In the genomic region with DNA sequence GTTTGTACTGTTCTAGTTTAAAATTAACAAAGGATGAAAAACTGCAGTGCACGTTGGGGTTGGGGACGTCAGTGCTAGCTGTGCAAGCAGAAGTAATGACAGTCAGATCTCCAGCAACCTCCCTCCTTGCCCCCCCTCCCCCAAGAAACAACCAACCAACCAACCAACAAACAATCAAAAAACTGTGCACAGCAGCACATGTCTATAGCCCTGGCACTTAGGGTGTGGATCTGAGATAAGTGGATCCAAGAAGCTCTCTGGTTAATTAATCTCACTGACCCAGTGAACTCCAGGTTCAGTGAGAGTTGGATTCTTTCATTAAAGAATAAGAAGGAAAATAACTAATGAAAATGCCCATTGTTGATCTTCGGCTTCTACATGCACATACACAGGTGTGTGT, we compare ENCODE assay signal across 26 mouse cellular contexts. TPM values are rescaled to one million over a fixed set of nuclear protein-coding genes. Genes with fewer than 3 reads are reported as not detected.
DNase-seq lines count a peak whose midpoint lies in the region; ATAC-seq lines count a peak whose summit lies in the region.
"Had no signal": no experiment of that assay in that cellular context is flagged by ENCODE, and none has a peak within 500 bp of the region (broad histone marks: within the 10 kb centered on the region; RNA-seq: fewer than 3 reads in every experiment).

No protein-coding gene starts in this region.

- no peaks in the 10 kb centered on the region for H3K27me3 ChIP-seq in liver, embryonic 12.5 days (replicated peaks)
- no peaks in the 10 kb centered on the region for H3K27me3 ChIP-seq in neural tube, embryonic 14.5 days (ENCODE audit: control insufficient read depth, insufficient read depth, low read length)
- H3K27me3 ChIP-seq: embryonic facial prominence, embryonic 13.5 days; forebrain, embryonic 12.5 days; forebrain, embryonic 15.5 days; heart, embryonic 12.5 days; heart, embryonic 15.5 days had no signal

- H3K4me2 ChIP-seq in liver, embryonic 12.5 days: no peak overlapping the region
- no peak overlapping the region for H3K4me2 ChIP-seq in neural tube, embryonic 14.5 days (ENCODE audit: low read depth, low read length)
- H3K4me2 ChIP-seq: embryonic facial prominence, embryonic 13.5 days; forebrain, embryonic 12.5 days; forebrain, embryonic 15.5 days; heart, embryonic 12.5 days; heart, embryonic 15.5 days; hindbrain, embryonic 14.5 days had no signal

- no peaks in the 10 kb centered on the region for H3K9me3 ChIP-seq in liver, embryonic 12.5 days (replicated peaks)
- no peaks in the 10 kb centered on the region for H3K9me3 ChIP-seq in neural tube, embryonic 14.5 days (ENCODE audit: control insufficient read depth, low read length)
- H3K9me3 ChIP-seq: embryonic facial prominence, embryonic 10.5 days; embryonic facial prominence, embryonic 13.5 days; forebrain, embryonic 12.5 days; forebrain, embryonic 15.5 days; heart, embryonic 15.5 days had no signal

- intact Hi-C loops in heart, postnatal 14 days (cut with DNase I): no loop called here

- no peak overlapping the region for H3K9ac ChIP-seq in liver, embryonic 12.5 days
- no peak overlapping the region for H3K9ac ChIP-seq in neural tube, embryonic 14.5 days (replicated peaks; ENCODE audit: low read depth, low read length)
- H3K9ac ChIP-seq: embryonic facial prominence, embryonic 13.5 days; forebrain, embryonic 12.5 days; forebrain, embryonic 15.5 days; heart, embryonic 12.5 days; heart, embryonic 15.5 days; hindbrain, embryonic 14.5 days had no signal

- no peaks in the 10 kb centered on the region for H3K36me3 ChIP-seq in liver, embryonic 12.5 days
- H3K36me3 ChIP-seq in neural tube, embryonic 14.5 days (ENCODE audit: control insufficient read depth, insufficient read depth, low read length): no peaks in the 10 kb centered on the region
- H3K36me3 ChIP-seq: embryonic facial prominence, embryonic 10.5 days; embryonic facial prominence, embryonic 13.5 days; forebrain, embryonic 12.5 days; forebrain, embryonic 15.5 days; heart, embryonic 12.5 days; heart, embryonic 15.5 days had no signal

- 62% methylated on average over 3 of the region's 3 CpGs for WGBS in liver, embryonic 12.5 days (ENCODE audit: insufficient replicate concordance)
- WGBS in neural tube, embryonic 14.5 days: 56% methylated on average over 3 of the region's 3 CpGs

- no peaks in the 10 kb centered on the region for H3K4me1 ChIP-seq in liver, embryonic 12.5 days
- no peaks in the 10 kb centered on the region for H3K4me1 ChIP-seq in neural tube, embryonic 14.5 days (ENCODE audit: control insufficient read depth, insufficient read depth, low read length)
- H3K4me1 ChIP-seq: embryonic facial prominence, embryonic 10.5 days; embryonic facial prominence, embryonic 13.5 days; forebrain, embryonic 12.5 days; forebrain, embryonic 15.5 days; heart, embryonic 12.5 days; heart, embryonic 15.5 days had no signal

- H3K4me3 ChIP-seq in liver, embryonic 12.5 days: no peak overlapping the region
- H3K4me3 ChIP-seq in neural tube, embryonic 14.5 days (ENCODE audit: low read depth, low read length): no peak overlapping the region
- H3K4me3 ChIP-seq: embryonic facial prominence, embryonic 10.5 days; embryonic facial prominence, embryonic 13.5 days; erythroblast, embryonic 14.5 days; forebrain, embryonic 12.5 days; forebrain, embryonic 15.5 days; heart, embryonic 12.5 days; heart, embryonic 15.5 days had no signal

- ATAC-seq in liver, embryonic 12.5 days: 0 out of 2 replicates have a peak, but pooled peaks have one; percentile 30
- peak; percentile 47; the same call in 1 of the 2 replicates for ATAC-seq in neural tube, embryonic 14.5 days (ENCODE audit: low read depth)
- ATAC-seq in megakaryocyte progenitor cell, adult 5-6 weeks (replicated peaks; ENCODE audit: poor library complexity): peak; percentile 43
- ATAC-seq: CD4-positive, CD25-positive, alpha-beta regulatory T cell, adult 4 months; forebrain, embryonic 15.5 days had no signal

- no peak for DNase-seq in liver
- DNase-seq in neural tube, embryonic 10.5 days (ENCODE audit: extremely low spot score, low spot score): no peak
- no peak for DNase-seq in heart, postnatal 14 days
- DNase-seq: adrenal gland, adult 8-10 months; adrenal gland, postnatal 25 days; cerebellum, adult 11-12 months; cerebellum, adult 8-10 months; cerebellum, postnatal 10 days; cerebellum, postnatal 36 days; embryo, embryonic 11 days; gastrocnemius, postnatal 25 days; heart, adult 18-20 months; heart, postnatal 10 days; heart, postnatal 4 days had no signal

- H3K27ac ChIP-seq in liver, embryonic 12.5 days: no peak overlapping the region
- no peak overlapping the region for H3K27ac ChIP-seq in neural tube, embryonic 14.5 days (ENCODE audit: low read depth, low read length)
- H3K27ac ChIP-seq: embryonic facial prominence, embryonic 10.5 days; embryonic facial prominence, embryonic 13.5 days; forebrain, embryonic 12.5 days; forebrain, embryonic 15.5 days; heart, embryonic 15.5 days; hindbrain, embryonic 14.5 days had no signal

RNA-seq across cellular contexts. Expression of gene Cadm3, which starts 47.1 kb away (rescaled TPM):
- polyA plus RNA-seq in liver, embryonic 12.5 days (2016; fragmentation: Nextera tagmentation; extraction: Ambion mirVana): 1.1 and 1.3 TPM in 2 replicates
- polyA plus RNA-seq in neural tube, embryonic 14.5 days (2014; fragmentation: Nextera tagmentation; extraction: Ambion mirVana): 151 and 174 TPM in 2 replicates
- 0.22 TPM in 1 of 2 replicates, not detected in the other for total RNA-seq in megakaryocyte progenitor cell, adult 5-6 weeks (2015)
- 0.14 TPM in 1 of 2 replicates, not detected in the other for total RNA-seq in megakaryocyte progenitor cell, adult 5-6 weeks (2017)
- total RNA-seq in heart, postnatal 14 days (2021): 1 to 10 TPM; 3.1 to 3.2 TPM
- polyA plus RNA-seq: CD4-positive, CD25-positive, alpha-beta regulatory T cell, adult 4 months had no signal
